Mouse (Mus musculus) testis, adult 2 months (tissue): Measurements from ENCODE around the gene Kif23.

Experiments
- CTCF ChIP-seq: fragments of 200-500 bp; IDR thresholded peaks from 2 replicates; pipeline ENCODE4 v1.5.1; 2012; ENCODE audit warnings: low read depth, mild to moderate bottlenecking, inconsistent platforms, low read length, moderate library complexity; ENCODE audit not compliant: control insufficient read depth, insufficient read depth, insufficient replicate concordance
- POLR2A ChIP-seq: fragments of 200-500 bp; IDR thresholded peaks from 2 replicates; pipeline ENCODE4 v1.6.1; 2012; ENCODE audit warnings: low read depth, mild to moderate bottlenecking, inconsistent platforms, low read length, moderate library complexity; ENCODE audit not compliant: control insufficient read depth

DNA sequence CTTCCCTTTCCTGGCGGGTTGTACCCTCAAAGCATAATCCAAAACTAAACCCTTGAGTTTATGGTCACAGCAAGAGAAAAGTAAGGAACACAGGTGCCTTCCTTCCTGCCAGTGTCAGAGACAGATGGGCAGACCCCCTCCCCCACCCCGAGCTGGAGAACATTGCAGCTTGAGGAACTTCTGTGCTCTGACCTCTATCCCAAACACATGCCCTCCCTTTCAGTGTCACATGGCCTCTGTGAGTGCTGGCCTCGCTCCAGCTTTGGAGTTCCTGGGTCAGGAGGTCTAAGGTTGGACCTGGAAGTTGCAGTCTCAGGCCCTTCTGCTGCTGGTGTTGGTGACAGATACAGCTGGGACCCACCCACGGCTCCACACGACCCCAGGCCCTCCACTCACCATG is 14.2 kb upstream of the Kif23 start:
- TF ChIP-seq POLR2A (no peak), CTCF (no peak)
